ENCODE assay signal across 20 mouse cellular contexts in the genomic region with DNA sequence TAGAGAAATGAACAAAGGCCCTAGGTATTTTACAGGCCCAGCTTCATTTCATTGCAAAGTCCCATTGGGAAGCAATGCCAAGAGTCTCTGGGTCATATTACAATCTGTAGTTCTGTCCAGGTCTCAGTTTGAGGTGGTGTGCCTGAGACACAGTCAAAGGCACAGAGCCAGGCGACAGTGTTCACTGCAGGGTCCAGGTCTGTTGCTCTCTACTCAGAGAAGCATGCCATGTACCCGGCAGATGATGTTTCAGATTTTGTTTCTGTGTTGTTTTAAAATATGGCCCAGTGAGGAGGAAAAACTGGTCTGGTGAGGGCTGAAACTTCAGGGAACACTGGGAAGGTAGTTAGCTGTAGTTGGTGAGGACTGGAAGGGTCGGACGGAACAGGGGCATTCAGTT.
DNase-seq lines count a peak whose midpoint lies in the region; ATAC-seq lines count a peak whose summit lies in the region.
"Had no signal": no experiment of that assay in that cellular context is flagged by ENCODE, and none has a peak within 500 bp of the region (broad histone marks: within the 10 kb centered on the region; RNA-seq: fewer than 3 reads in every experiment).

No protein-coding gene starts in this region.

- peak; percentile 40; the same call in 1 of the 2 replicates for ATAC-seq in limb, embryonic 12.5 days (ENCODE audit: insufficient number of reproducible peaks, insufficient read depth, low FRiP score, low TSS enrichment, low read depth)
- ATAC-seq: forebrain, embryonic 14.5 days; forebrain, embryonic 16.5 days had no signal

- no peak overlapping the region for H3K4me2 ChIP-seq in limb, embryonic 12.5 days
- H3K4me2 ChIP-seq: embryonic facial prominence, embryonic 13.5 days; embryonic facial prominence, embryonic 15.5 days; forebrain, embryonic 12.5 days had no signal

- DNase-seq in cerebellum, postnatal 14 days = peak; percentile 18 to 41
- no peak for DNase-seq in cerebellum, adult 18-20 months
- no peak for DNase-seq in limb, embryonic 10.5 days (ENCODE audit: low spot score)
- no peak for DNase-seq in left cerebral cortex, adult 18-20 months (ENCODE audit: low spot score in 2 of 2)
- DNase-seq: adrenal gland, adult 2 months; adrenal gland, postnatal 10 days; adrenal gland, postnatal 25 days; cerebellum, adult 11 months; cerebellum, adult 2 months; cerebellum, adult 9-11 months; cerebellum, postnatal 36 days; embryo, embryonic 11 days had no signal

- peak overlapping the region; percentile 23; the same call in 1 of the 2 replicates for H3K27ac ChIP-seq in limb, embryonic 12.5 days
- no peak overlapping the region for H3K27ac ChIP-seq in limb, embryonic 10.5 days
- H3K27ac ChIP-seq: embryonic facial prominence, embryonic 13.5 days; embryonic facial prominence, embryonic 15.5 days; forebrain, embryonic 10.5 days; forebrain, embryonic 12.5 days had no signal

- no peaks in the 10 kb centered on the region for H3K36me3 ChIP-seq in limb, embryonic 12.5 days
- no peaks in the 10 kb centered on the region for H3K36me3 ChIP-seq in limb, embryonic 10.5 days
- H3K36me3 ChIP-seq: embryonic facial prominence, embryonic 13.5 days; embryonic facial prominence, embryonic 15.5 days; forebrain, embryonic 10.5 days; forebrain, embryonic 12.5 days had no signal

- H3K4me3 ChIP-seq in limb, embryonic 12.5 days (replicated peaks) = no peak overlapping the region
- H3K4me3 ChIP-seq in limb, embryonic 10.5 days = no peak overlapping the region
- H3K4me3 ChIP-seq: embryonic facial prominence, embryonic 13.5 days; embryonic facial prominence, embryonic 15.5 days; erythroblast, embryonic 14.5 days; forebrain, embryonic 10.5 days; forebrain, embryonic 12.5 days had no signal

- no peak overlapping the region for H3K9ac ChIP-seq in limb, embryonic 12.5 days (replicated peaks)
- H3K9ac ChIP-seq: embryonic facial prominence, embryonic 13.5 days; embryonic facial prominence, embryonic 15.5 days; forebrain, embryonic 12.5 days had no signal

- H3K9me3 ChIP-seq in limb, embryonic 12.5 days = no peaks in the 10 kb centered on the region
- H3K9me3 ChIP-seq in limb, embryonic 10.5 days (replicated peaks) = no peaks in the 10 kb centered on the region
- H3K9me3 ChIP-seq: embryonic facial prominence, embryonic 13.5 days; embryonic facial prominence, embryonic 15.5 days; forebrain, embryonic 10.5 days; forebrain, embryonic 12.5 days had no signal

- 65% methylated on average over 4 of the region's 4 CpGs for WGBS in limb, embryonic 12.5 days
- WGBS in limb, embryonic 10.5 days = 87% methylated on average over 4 of the region's 4 CpGs

- peaks cover 5% of the 10 kb centered on the region; the same call in 1 of the 2 replicates for H3K27me3 ChIP-seq in limb, embryonic 12.5 days
- no peaks in the 10 kb centered on the region for H3K27me3 ChIP-seq in limb, embryonic 10.5 days (ENCODE audit: low read depth, poor library complexity, severe bottlenecking)
- H3K27me3 ChIP-seq: embryonic facial prominence, embryonic 13.5 days; embryonic facial prominence, embryonic 15.5 days; forebrain, embryonic 12.5 days had no signal

- peaks cover 26% of the 10 kb centered on the region for H3K4me1 ChIP-seq in limb, embryonic 12.5 days (replicated peaks)
- H3K4me1 ChIP-seq in limb, embryonic 10.5 days = no peaks in the 10 kb centered on the region
- H3K4me1 ChIP-seq: embryonic facial prominence, embryonic 15.5 days; forebrain, embryonic 10.5 days; forebrain, embryonic 12.5 days had no signal

Comparison
In these comparisons a context has a peak if more than half of its experiments do, and no peak if none do; other contexts are left out.
1. DNase-seq: peak in cerebellum, postnatal 14 days (2 of 2); none in cerebellum, adult 18-20 months (0 of 2), limb, embryonic 10.5 days (single experiment) and left cerebral cortex, adult 18-20 months (0 of 2).